Mouse (Mus musculus) right cerebral cortex, adult 2 months (tissue): Measurements from ENCODE around the gene Calcoco1.

Experiments
- DNase-seq, 2 experiments: peaks; one replicate each; pipeline ENCODE4 v3.0.0; 2021 to 2022; ENCODE audit warnings: low spot score in 2 of 2

The Calcoco1 gene

GRCm38 (mm10) chr15:102721980-102722475, at the start of gene Calcoco1:
Gene Calcoco1 (minus strand): TSS chr15:102722178.
- peak; percentile 94 to 95 for DNase-seq

GRCm38 (mm10) chr15:102770866-102771265, 48.9 kb upstream of the Calcoco1 start:
- no peak for DNase-seq

- no peak for DNase-seq
Measured at GRCm38 (mm10) chr15:102765207-102765606, 43.2 kb upstream of the Calcoco1 start.

GRCm38 (mm10) chr15:102761745-102762378, 39.9 kb upstream of the Calcoco1 start:
- peak; percentile 61 to 68 for DNase-seq

- no peak for DNase-seq
Measured at GRCm38 (mm10) chr15:102757686-102758085, 35.7 kb upstream of the Calcoco1 start.

GRCm38 (mm10) chr15:102755053-102755452, 33.1 kb upstream of the Calcoco1 start:
- DNase-seq, result no peak

GRCm38 (mm10) chr15:102754361-102754760, 32.4 kb upstream of the Calcoco1 start:
- DNase-seq, result no peak

GRCm38 (mm10) chr15:102753170-102753569, 31.2 kb upstream of the Calcoco1 start:
- no peak for DNase-seq

GRCm38 (mm10) chr15:102752164-102752563, 30.2 kb upstream of the Calcoco1 start:
- DNase-seq, result no peak

- no peak for DNase-seq
Measured at GRCm38 (mm10) chr15:102750241-102750640, 28.3 kb upstream of the Calcoco1 start.

GRCm38 (mm10) chr15:102749103-102749502, 27.1 kb upstream of the Calcoco1 start:
- no peak for DNase-seq

- no peak for DNase-seq
Measured at GRCm38 (mm10) chr15:102747853-102748252, 25.9 kb upstream of the Calcoco1 start.

GRCm38 (mm10) chr15:102747286-102747640, 25.3 kb upstream of the Calcoco1 start:
- no peak for DNase-seq

- peak; percentile 69 to 82 for DNase-seq
Measured at GRCm38 (mm10) chr15:102746488-102747285, 24.7 kb upstream of the Calcoco1 start.

GRCm38 (mm10) chr15:102746126-102746487, 24.1 kb upstream of the Calcoco1 start:
- no peak for DNase-seq

- DNase-seq, result no peak
Measured at GRCm38 (mm10) chr15:102745387-102745786, 23.4 kb upstream of the Calcoco1 start.

- DNase-seq, result no peak
Measured at GRCm38 (mm10) chr15:102744831-102745230, 22.9 kb upstream of the Calcoco1 start.

GRCm38 (mm10) chr15:102744416-102744815, 22.4 kb upstream of the Calcoco1 start:
- DNase-seq, result no peak

- peak in 1 of 2 experiments; percentile 47 for DNase-seq
Measured at GRCm38 (mm10) chr15:102743996-102744395, 22.0 kb upstream of the Calcoco1 start.

- DNase-seq, result no peak
Measured at GRCm38 (mm10) chr15:102743196-102743595, 21.2 kb upstream of the Calcoco1 start.

- peak; percentile 95 for DNase-seq
Measured at GRCm38 (mm10) chr15:102742589-102742988, 20.6 kb upstream of the Calcoco1 start.

- peak in 1 of 2 experiments; percentile 74 for DNase-seq
Measured at GRCm38 (mm10) chr15:102739520-102740297, 17.7 kb upstream of the Calcoco1 start.
